Mouse (Mus musculus) urinary bladder, adult 18-20 months (tissue): ENCODE results near the gene Tmem161a.
A peak's percentile ranks its signal among the peaks of the same experiment; 100 is the strongest.

ENCODE experiments used
- DNase-seq, 2 experiments: peaks; one replicate each; pipeline ENCODE4 v3.0.0; 2022; ENCODE audit warnings: low spot score in 2 of 2, mixed read lengths in 2 of 2

Gene Tmem161a

GRCm38 (mm10) chr8:70160015-70160414, 12.1 kb upstream of the Tmem161a start:
- DNase-seq: no peak

- DNase-seq: no peak
Observed at GRCm38 (mm10) chr8:70163316-70163715, 8.8 kb upstream of the Tmem161a start.

- DNase-seq: peak in 1 of 2 experiments; percentile 45
Observed at GRCm38 (mm10) chr8:70166504-70167110, 5.5 kb upstream of the Tmem161a start.

- DNase-seq: no peak
Observed at GRCm38 (mm10) chr8:70170116-70170515, 2.0 kb upstream of the Tmem161a start.

GRCm38 (mm10) chr8:70170748-70171147, 1.4 kb upstream of the Tmem161a start:
- DNase-seq: no peak

- DNase-seq: no peak
Observed at GRCm38 (mm10) chr8:70171240-70171639, 916 bp upstream of the Tmem161a start.

GRCm38 (mm10) chr8:70173320-70173719, 1.2 kb downstream of the Tmem161a start:
- no peak for DNase-seq

GRCm38 (mm10) chr8:70174079-70174478, 1.9 kb downstream of the Tmem161a start:
- DNase-seq: no peak

GRCm38 (mm10) chr8:70178231-70178630, 6.1 kb downstream of the Tmem161a start:
- DNase-seq: no peak

GRCm38 (mm10) chr8:70179082-70179481, 6.9 kb downstream of the Tmem161a start:
- DNase-seq: no peak

GRCm38 (mm10) chr8:70181212-70181902, 9.2 kb downstream of the Tmem161a start:
- no peak for DNase-seq

- DNase-seq: no peak
Observed at GRCm38 (mm10) chr8:70181903-70182252, 9.7 kb downstream of the Tmem161a start.

- DNase-seq: no peak
Observed at GRCm38 (mm10) chr8:70183194-70183593, 11.0 kb downstream of the Tmem161a start.

- no peak for DNase-seq
Observed at GRCm38 (mm10) chr8:70188707-70189106, 16.6 kb downstream of the Tmem161a start.

GRCm38 (mm10) chr8:70193238-70193637, 21.1 kb downstream of the Tmem161a start:
- no peak for DNase-seq

GRCm38 (mm10) chr8:70194191-70194590, 22.0 kb downstream of the Tmem161a start:
- DNase-seq: no peak

GRCm38 (mm10) chr8:70195762-70196161, 23.6 kb downstream of the Tmem161a start:
- no peak for DNase-seq

- no peak for DNase-seq
Observed at GRCm38 (mm10) chr8:70197603-70198002, 25.4 kb downstream of the Tmem161a start.

GRCm38 (mm10) chr8:70200098-70200681, 28.0 kb downstream of the Tmem161a start:
- peak in 1 of 2 experiments; percentile 42 for DNase-seq

- DNase-seq: no peak
Observed at GRCm38 (mm10) chr8:70201417-70201816, 29.3 kb downstream of the Tmem161a start.

- DNase-seq: no peak
Observed at GRCm38 (mm10) chr8:70203072-70203471, 30.9 kb downstream of the Tmem161a start.

- DNase-seq: no peak
Observed at GRCm38 (mm10) chr8:70204757-70205156, 32.6 kb downstream of the Tmem161a start.

GRCm38 (mm10) chr8:70208130-70208529, 36.0 kb downstream of the Tmem161a start:
- DNase-seq: no peak
